Mouse (Mus musculus) kidney, adult 9 months (tissue): ENCODE measurements at regions not wholly inside any gene's neighbourhood (a gene's known extent, or its start where the extent isn't known, plus 50 kb on each side); places are given as distances from the start of the nearest gene placed in this dataset.
"Not testable (repeated sequence)": the region's sequence is repeated elsewhere in the genome, so short reads cannot be mapped to it uniquely, and the experiment has no call there.

Source experiments
- DNase-seq: peaks from one replicate; pipeline ENCODE4 v3.0.0; 2022

GRCm38 (mm10) chr16:42517321-42517720, 176.9 kb upstream of the Gap43 start:
- no peak for DNase-seq

- no peak for DNase-seq
These were observed 175.5 kb upstream of the Gap43 start for GRCm38 (mm10) chr16:42515929-42516328.

DNA sequence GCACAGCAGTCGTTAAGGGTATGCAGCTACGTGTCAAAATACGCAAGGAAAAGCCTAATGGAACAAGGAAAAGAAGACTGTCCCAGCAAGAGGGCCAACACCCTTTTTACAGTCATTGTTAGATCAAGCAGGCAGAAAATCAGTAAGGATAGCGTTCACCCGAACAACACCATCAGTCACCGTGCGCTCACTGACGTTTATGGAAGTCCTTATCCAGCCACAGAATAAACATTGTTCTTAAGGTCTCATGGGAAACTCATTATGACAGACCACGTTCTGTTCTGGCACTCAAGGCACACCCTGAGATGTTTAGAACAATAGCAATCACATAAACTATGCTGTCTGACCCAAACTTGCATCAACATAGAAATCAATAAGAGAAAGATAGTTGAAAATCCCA, 164.7 kb upstream of the Gap43 start:
- DNase-seq = no peak

- DNase-seq = no peak
These were observed 161.3 kb upstream of the Gap43 start for GRCm38 (mm10) chr16:42501713-42502112.

- not testable (repeated sequence) for DNase-seq
These were observed 160.7 kb upstream of the Gap43 start for GRCm38 (mm10) chr16:42501109-42501508.

- no peak for DNase-seq
These were observed 159.1 kb upstream of the Gap43 start for GRCm38 (mm10) chr16:42499514-42499913.

DNA sequence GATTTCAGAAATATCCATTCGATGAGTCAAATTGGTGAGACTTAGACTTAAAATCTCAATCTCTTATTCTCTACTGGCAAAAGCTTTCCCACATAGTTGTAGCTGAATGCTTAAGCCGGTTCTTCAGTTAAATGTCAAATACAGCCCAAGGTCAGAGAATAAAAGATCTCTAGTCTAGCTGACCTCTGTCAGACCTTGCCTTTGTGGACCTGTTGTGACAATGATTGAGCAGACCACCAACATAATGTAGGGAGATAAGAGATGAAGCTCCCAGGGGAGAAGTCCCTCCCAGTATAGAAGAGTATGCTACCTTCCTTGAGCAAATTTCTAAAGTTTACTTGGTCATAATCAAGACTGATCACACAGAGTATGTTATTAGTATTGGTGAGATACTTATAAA, 157.9 kb upstream of the Gap43 start:
- DNase-seq = no peak

DNA sequence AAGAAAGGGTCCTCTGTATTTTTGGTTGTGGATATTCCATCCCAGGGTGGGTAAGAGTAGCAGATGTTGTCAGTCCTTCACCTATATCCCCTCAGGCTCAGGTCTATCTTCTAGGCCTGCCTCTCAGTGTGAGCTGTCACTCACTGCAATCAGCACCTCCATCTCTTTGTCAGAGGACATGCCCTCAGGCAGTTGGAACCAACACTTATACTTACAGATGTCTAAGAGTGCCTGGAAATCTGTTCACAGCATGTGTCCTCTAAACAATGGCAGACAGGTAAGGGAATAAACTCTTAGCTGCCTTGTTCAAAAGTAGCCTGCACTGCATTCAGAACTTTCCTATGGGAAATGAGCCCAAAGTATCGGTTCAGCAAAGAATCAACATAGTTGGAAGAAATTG, 153.1 kb upstream of the Gap43 start:
- DNase-seq = no peak

GRCm38 (mm10) chr16:42488745-42489144, 148.3 kb upstream of the Gap43 start:
- DNase-seq = no peak

GRCm38 (mm10) chr16:42479978-42480377, 139.5 kb upstream of the Gap43 start:
- no peak for DNase-seq

- no peak for DNase-seq
These were observed 126.5 kb upstream of the Gap43 start for GRCm38 (mm10) chr16:42466976-42467375.

- DNase-seq = no peak
These were observed 116.0 kb upstream of the Gap43 start for GRCm38 (mm10) chr16:42456335-42456984.

DNA sequence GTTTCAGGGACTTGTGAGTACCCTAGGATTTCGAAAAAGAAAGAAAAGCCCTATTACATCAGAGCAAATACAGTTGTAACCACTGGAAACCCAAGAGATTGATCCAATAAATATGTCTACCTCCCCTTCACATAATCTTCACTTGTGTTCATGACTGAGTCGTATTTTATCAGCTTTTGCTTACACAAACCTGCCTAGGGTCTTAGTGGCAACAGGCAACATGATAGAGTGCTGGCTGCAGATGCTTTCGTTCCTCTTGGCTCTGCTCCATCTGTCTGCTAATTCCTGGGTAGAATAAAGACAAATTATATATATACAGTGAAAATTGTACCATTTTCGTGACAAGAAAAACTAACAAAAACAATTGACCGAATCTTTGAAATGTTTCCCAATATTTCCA, 112.9 kb upstream of the Gap43 start:
- no peak for DNase-seq

- DNase-seq = no peak
These were observed 109.5 kb upstream of the Gap43 start for GRCm38 (mm10) chr16:42449840-42450444.

GRCm38 (mm10) chr16:42444863-42445423, 104.5 kb upstream of the Gap43 start:
- no peak for DNase-seq

GRCm38 (mm10) chr16:42444408-42444862, 104.0 kb upstream of the Gap43 start:
- DNase-seq = no peak

- DNase-seq = no peak
These were observed 100.4 kb upstream of the Gap43 start for GRCm38 (mm10) chr16:42440822-42441221.

- no peak for DNase-seq
These were observed 91.1 kb upstream of the Gap43 start for GRCm38 (mm10) chr16:42431529-42431928.

DNA sequence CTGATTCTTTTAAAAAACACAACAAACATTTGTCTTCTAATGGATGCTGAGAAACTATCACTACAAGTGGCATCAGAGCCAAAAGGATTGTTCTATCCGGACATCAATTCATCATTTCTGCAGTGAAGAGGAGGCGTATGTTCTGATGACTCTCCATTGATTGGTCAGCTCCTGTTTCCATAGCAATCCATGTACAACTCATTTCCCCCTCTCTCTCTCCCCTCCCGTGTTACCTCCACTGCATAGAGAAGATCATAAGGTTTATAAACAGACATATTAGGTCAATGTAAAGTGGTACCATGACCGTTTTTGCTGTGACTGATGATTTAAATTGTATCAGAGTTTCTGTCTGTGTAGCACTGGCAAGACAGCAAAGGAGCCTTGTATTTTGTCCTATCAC, 76.2 kb upstream of the Gap43 start:
- no peak for DNase-seq

DNA sequence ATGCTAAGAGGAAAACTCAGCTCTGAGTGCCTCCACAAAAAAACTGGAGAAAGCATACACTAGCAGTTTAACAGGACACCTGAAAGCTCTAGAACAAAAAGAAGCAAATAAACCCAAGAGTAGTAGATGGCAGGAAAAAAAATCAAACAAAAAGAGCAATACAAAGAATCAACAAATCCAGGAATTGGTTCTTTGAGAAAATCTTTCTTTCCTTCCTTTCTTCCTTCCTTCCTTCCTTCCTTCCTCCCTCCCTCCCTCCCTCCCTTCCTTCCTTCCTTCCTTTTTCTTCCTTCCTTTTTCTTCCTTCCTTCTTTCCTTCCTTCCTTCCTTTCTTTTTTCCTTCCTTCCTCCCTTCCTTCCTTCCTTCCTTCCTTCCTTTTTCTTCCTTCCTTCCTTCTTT, 71.6 kb upstream of the Gap43 start:
- not testable (repeated sequence) for DNase-seq

DNA sequence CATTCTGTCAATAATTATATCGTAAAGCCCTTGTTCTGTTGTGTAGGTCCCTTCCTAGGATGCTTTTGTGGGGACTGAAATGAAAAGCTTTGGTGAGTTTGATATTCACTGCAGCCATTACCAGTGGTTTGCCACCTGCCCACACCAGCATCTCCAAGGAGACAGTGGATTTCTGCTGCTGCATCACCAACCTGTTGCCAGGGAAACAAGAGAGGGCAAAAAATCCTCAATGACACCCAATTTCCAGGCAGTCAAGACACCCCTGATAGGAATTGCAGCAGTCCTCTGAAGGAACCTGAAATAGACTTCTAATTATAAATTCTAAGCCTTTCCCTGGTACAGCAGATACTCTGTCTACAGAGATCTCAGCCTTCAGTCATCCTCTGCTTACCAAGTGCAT, 56.1 kb upstream of the Gap43 start:
- DNase-seq = no peak
